Comparison of ENCODE assay signal across 9 mouse cellular contexts in genomic region chr9:32698766-32699165, GRCm38 (mm10).
A peak's percentile ranks its signal among the peaks of the same experiment; 100 is the strongest.
DNase-seq lines count a peak whose midpoint lies in the region; ATAC-seq lines count a peak whose summit lies in the region.
"Had no signal": no experiment of that assay in that cellular context is flagged by ENCODE, and none has a peak within 500 bp of the region (broad histone marks: within the 10 kb centered on the region; RNA-seq: fewer than 3 reads in every experiment).

No protein-coding gene starts in this region.

- H3K4me1 ChIP-seq in kidney, embryonic 15.5 days, result peaks cover 64% of the 10 kb centered on the region
- H3K4me1 ChIP-seq in embryonic facial prominence, embryonic 10.5 days, result peaks cover 52% of the 10 kb centered on the region
- H3K4me1 ChIP-seq in limb, embryonic 15.5 days, result peaks cover 16% of the 10 kb centered on the region

- 0 out of 2 replicates have a peak overlapping the region, but pooled peaks have one; percentile 21 for H3K9ac ChIP-seq in kidney, embryonic 15.5 days
- no peak overlapping the region for H3K9ac ChIP-seq in limb, embryonic 15.5 days

- no peaks in the 10 kb centered on the region for H3K27me3 ChIP-seq in kidney, embryonic 15.5 days
- peaks cover 56% of the 10 kb centered on the region for H3K27me3 ChIP-seq in embryonic facial prominence, embryonic 10.5 days (replicated peaks; ENCODE audit: low read depth, poor library complexity, severe bottlenecking)
- H3K27me3 ChIP-seq in limb, embryonic 15.5 days, result no peaks in the 10 kb centered on the region

- DNase-seq in kidney, postnatal 36 days, result no peak
- peak; percentile 33 to 46 for DNase-seq in B cell, adult 2 months
- DNase-seq in embryonic facial prominence, embryonic 10.5 days (ENCODE audit: low spot score), result no peak
- no peak for DNase-seq in testis, postnatal 14 days (ENCODE audit: low spot score)
- no peak for DNase-seq in adrenal gland, postnatal 10 days
- DNase-seq in gastrocnemius, postnatal 36 days, result no peak
- DNase-seq: left cerebral cortex, postnatal 4 days had no signal

- no peak for ATAC-seq in kidney, embryonic 15.5 days (replicated peaks; ENCODE audit: low FRiP score)
- ATAC-seq in limb, embryonic 15.5 days (ENCODE audit: insufficient number of reproducible peaks, low FRiP score, low TSS enrichment, low read depth), result no peak

- WGBS in kidney, embryonic 15.5 days, result 80% methylated on average over 4 of the region's 4 CpGs
- WGBS in embryonic facial prominence, embryonic 10.5 days, result 84% methylated on average over 4 of the region's 4 CpGs
- WGBS in limb, embryonic 15.5 days, result 84% methylated on average over 4 of the region's 4 CpGs

- peak overlapping the region; percentile 24 for H3K4me3 ChIP-seq in kidney, embryonic 15.5 days (replicated peaks)
- 0 out of 2 replicates have a peak overlapping the region, but pooled peaks have one; percentile 34 for H3K4me3 ChIP-seq in embryonic facial prominence, embryonic 10.5 days
- H3K4me3 ChIP-seq in limb, embryonic 15.5 days, result 0 out of 2 replicates have a peak overlapping the region, but pooled peaks have one; percentile 13

- H3K4me2 ChIP-seq in kidney, embryonic 15.5 days, result peak overlapping the region; percentile 43
- H3K4me2 ChIP-seq in limb, embryonic 15.5 days, result 0 out of 2 replicates have a peak overlapping the region, but pooled peaks have one; percentile 19

- no peak overlapping the region for H3K27ac ChIP-seq in kidney, embryonic 15.5 days
- no peak overlapping the region for H3K27ac ChIP-seq in embryonic facial prominence, embryonic 10.5 days (replicated peaks)
- H3K27ac ChIP-seq in limb, embryonic 15.5 days, result no peak overlapping the region

- intact Hi-C loops in gastrocnemius, postnatal 36 days (cut with DNase I), result no loop called here

- no peaks in the 10 kb centered on the region for H3K9me3 ChIP-seq in kidney, embryonic 15.5 days (replicated peaks)
- H3K9me3 ChIP-seq in embryonic facial prominence, embryonic 10.5 days, result no peaks in the 10 kb centered on the region
- no peaks in the 10 kb centered on the region for H3K9me3 ChIP-seq in limb, embryonic 15.5 days

- H3K36me3 ChIP-seq in kidney, embryonic 15.5 days, result no peaks in the 10 kb centered on the region
- no peaks in the 10 kb centered on the region for H3K36me3 ChIP-seq in embryonic facial prominence, embryonic 10.5 days (replicated peaks)
- H3K36me3 ChIP-seq in limb, embryonic 15.5 days, result no peaks in the 10 kb centered on the region

Comparison
In these comparisons a context has a peak if more than half of its experiments do, and no peak if none do; other contexts are left out.
1. DNase-seq: peak in B cell, adult 2 months (2 of 2); none in kidney, postnatal 36 days (0 of 2), embryonic facial prominence, embryonic 10.5 days (single experiment), testis, postnatal 14 days (single experiment), adrenal gland, postnatal 10 days (single experiment) and gastrocnemius, postnatal 36 days (0 of 2).
2. Peak in every context shown above with its lines, with median percentiles within 50 percentile points of each other: H3K4me3 ChIP-seq.